Mouse (Mus musculus) heart, embryonic 11.5 days (tissue): ENCODE results near the gene Fut7. TPM values are rescaled to one million over a fixed set of nuclear protein-coding genes. Genes with fewer than 3 reads are reported as not detected.

Experiments
- ATAC-seq: fragments of 200-750 bp; cut with Nextera tagmentation; replicated peaks from 2 replicates; pipeline ENCODE4 v1.8.0; 2017; ENCODE audit warnings: moderate library complexity; ENCODE audit not compliant: insufficient number of reproducible peaks, low FRiP score, low TSS enrichment
- H3K27ac ChIP-seq: fragments of 300-500 bp; sonication (generic); 2 replicates; pipeline ENCODE4 v1.5.1; 2014; ENCODE audit warnings: mild to moderate bottlenecking, low read depth, low read length
- H3K27me3 ChIP-seq: fragments of 300-500 bp; sonication (generic); 2 replicates; pipeline ENCODE4 v1.6.1; 2014; ENCODE audit warnings: mild to moderate bottlenecking, low read length, mixed read lengths; ENCODE audit not compliant: control insufficient read depth, insufficient read depth
- H3K36me3 ChIP-seq: fragments of 300-500 bp; sonication (generic); 2 replicates; pipeline ENCODE4 v1.6.1; 2014; ENCODE audit warnings: mild to moderate bottlenecking, low read length, moderate library complexity, mixed read lengths; ENCODE audit not compliant: control insufficient read depth, insufficient read depth
- H3K4me1 ChIP-seq: fragments of 300-500 bp; sonication (generic); 2 replicates; pipeline ENCODE4 v1.6.1; 2014; ENCODE audit warnings: low read length; ENCODE audit not compliant: control insufficient read depth, insufficient read depth
- H3K4me2 ChIP-seq: fragments of 300-500 bp; sonication (generic); 2 replicates; pipeline ENCODE4 v1.6.1; 2014; ENCODE audit warnings: mild to moderate bottlenecking, moderate library complexity
- H3K4me3 ChIP-seq: fragments of 300-500 bp; sonication (generic); 2 replicates; pipeline ENCODE4 v1.5.1; 2014; ENCODE audit warnings: low read depth, low read length
- H3K9ac ChIP-seq: fragments of 300-500 bp; sonication (generic); 2 replicates; pipeline ENCODE4 v1.6.1; 2014; ENCODE audit warnings: mild to moderate bottlenecking, low read depth, low read length, moderate library complexity
- H3K9me3 ChIP-seq: fragments of 300-500 bp; sonication (generic); replicated peaks from 2 replicates; pipeline ENCODE4 v1.6.1; 2016; ENCODE audit warnings: low read length; ENCODE audit not compliant: control insufficient read depth
- WGBS: fragments of 180-500 bp; shearing (Covaris S2); extraction: QIAGEN DNeasy Blood & Tissue Kit; methylation state at CpG from one replicate; pipeline ENCODE4 v1.1.7; 2014; ENCODE audit not compliant: insufficient replicate concordance; 5-methylcytosine and 5-hydroxymethylcytosine counted together
- polyA plus RNA-seq: library from polyadenylated mRNA; unstranded; fragments of >200 nt; fragmentation: Nextera tagmentation; extraction: Ambion mirVana; gene quantifications from 2 replicates; pipeline ENCODE4 v1.2.1, GENCODE M21; 2014

Fut7 gene
- polyA plus RNA-seq, 1 experiment from 2014 or later, result not detected

GRCm38 (mm10) chr2:25428442-25429236, 5.6 kb downstream of the Fut7 start, which contains the start of gene Abca2:
Abca2 (plus strand) TSS chr2:25428703.
- WGBS, result under 1% methylated on average over 83 of the region's 89 CpGs
- H3K27me3 ChIP-seq, result peaks cover 55% of the 10 kb centered on the region
- H3K27ac ChIP-seq, result no peak within 1 kb of the TSS
- no peaks in the 10 kb centered on the region for H3K36me3 ChIP-seq
- H3K9ac ChIP-seq, result peak within 1 kb of the TSS; percentile 73
- H3K4me2 ChIP-seq, result peak within 1 kb of the TSS; percentile 91
- peak; percentile 76 for ATAC-seq
- H3K4me1 ChIP-seq, result no peaks in the 10 kb centered on the region; the same call in 1 of the 2 replicates
- no peaks in the 10 kb centered on the region for H3K9me3 ChIP-seq
- H3K4me3 ChIP-seq, result peak within 1 kb of the TSS; percentile 69

- Histone ChIP-seq H3K4me3 (peak overlapping the region; percentile 69), H3K36me3 (no peaks in the 10 kb centered on the region), H3K27ac (no peak overlapping the region), H3K27me3 (peaks cover 51% of the 10 kb centered on the region), H3K9ac (no peak overlapping the region), H3K9me3 (no peaks in the 10 kb centered on the region), H3K4me2 (peak overlapping the region; percentile 91), H3K4me1 (no peaks in the 10 kb centered on the region; the same call in 1 of the 2 replicates)
- ATAC-seq, result no peak
- 77% methylated on average over 5 of the region's 5 CpGs for WGBS
Measured at GRCm38 (mm10) chr2:25429435-25430180, 6.5 kb downstream of the Fut7 start.

- WGBS, result 73% methylated on average over 17 of the region's 17 CpGs
- no peaks in the 10 kb centered on the region; the same call in 1 of the 2 replicates for H3K4me1 ChIP-seq
- ATAC-seq, result no peak
- H3K36me3 ChIP-seq, result no peaks in the 10 kb centered on the region
- H3K4me2 ChIP-seq, result no peak overlapping the region
- H3K9ac ChIP-seq, result no peak overlapping the region
- no peaks in the 10 kb centered on the region for H3K9me3 ChIP-seq
- peaks cover 41% of the 10 kb centered on the region for H3K27me3 ChIP-seq
- H3K27ac ChIP-seq, result no peak overlapping the region
- no peak overlapping the region for H3K4me3 ChIP-seq
Measured at GRCm38 (mm10) chr2:25430395-25431233, 7.5 kb downstream of the Fut7 start.

- ATAC-seq, result no peak
- Histone ChIP-seq H3K36me3 (no peaks in the 10 kb centered on the region), H3K4me2 (no peak overlapping the region), H3K9me3 (no peaks in the 10 kb centered on the region), H3K4me1 (no peaks in the 10 kb centered on the region; the same call in 1 of the 2 replicates), H3K4me3 (no peak overlapping the region), H3K27ac (no peak overlapping the region), H3K27me3 (peaks cover 33% of the 10 kb centered on the region), H3K9ac (no peak overlapping the region)
- WGBS, result 74% methylated on average over 6 of the region's 6 CpGs
Measured at GRCm38 (mm10) chr2:25431308-25431855, 8.3 kb downstream of the Fut7 start.

GRCm38 (mm10) chr2:25432326-25433098, 9.4 kb downstream of the Fut7 start:
- no peaks in the 10 kb centered on the region; the same call in 1 of the 2 replicates for H3K4me1 ChIP-seq
- H3K36me3 ChIP-seq, result no peaks in the 10 kb centered on the region
- no peak overlapping the region for H3K9ac ChIP-seq
- peaks cover 30% of the 10 kb centered on the region for H3K27me3 ChIP-seq
- no peak overlapping the region for H3K27ac ChIP-seq
- WGBS, result 62% methylated on average over 11 of the region's 11 CpGs
- H3K9me3 ChIP-seq, result no peaks in the 10 kb centered on the region
- H3K4me2 ChIP-seq, result no peak overlapping the region
- H3K4me3 ChIP-seq, result no peak overlapping the region
- no peak for ATAC-seq

- no peak overlapping the region for H3K9ac ChIP-seq
- H3K4me3 ChIP-seq, result no peak overlapping the region
- H3K27ac ChIP-seq, result no peak overlapping the region
- WGBS, result 85% methylated on average over 17 of the region's 17 CpGs
- no peak for ATAC-seq
- no peaks in the 10 kb centered on the region; the same call in 1 of the 2 replicates for H3K4me1 ChIP-seq
- no peaks in the 10 kb centered on the region for H3K36me3 ChIP-seq
- no peak overlapping the region for H3K4me2 ChIP-seq
- H3K27me3 ChIP-seq, result peaks cover 30% of the 10 kb centered on the region
- no peaks in the 10 kb centered on the region for H3K9me3 ChIP-seq
Measured at GRCm38 (mm10) chr2:25433101-25433500, 10.0 kb downstream of the Fut7 start.

- H3K4me2 ChIP-seq, result no peak overlapping the region
- H3K4me3 ChIP-seq, result no peak overlapping the region
- no peak overlapping the region for H3K27ac ChIP-seq
- no peaks in the 10 kb centered on the region for H3K9me3 ChIP-seq
- ATAC-seq, result no peak
- WGBS, result 80% methylated on average over 8 of the region's 8 CpGs
- no peaks in the 10 kb centered on the region for H3K4me1 ChIP-seq
- no peak overlapping the region for H3K9ac ChIP-seq
- peaks cover 26% of the 10 kb centered on the region for H3K27me3 ChIP-seq
- no peaks in the 10 kb centered on the region for H3K36me3 ChIP-seq
Measured at GRCm38 (mm10) chr2:25434292-25434691, 11.2 kb downstream of the Fut7 start.
